Mouse (Mus musculus) cerebellum, adult 18-20 months (tissue): Measurements from ENCODE around the gene Alox5ap.
A peak's percentile ranks its signal among the peaks of the same experiment; 100 is the strongest.

Source experiments
- DNase-seq, 2 experiments: peaks; one replicate each; pipeline ENCODE4 v3.0.0; 2021

Gene Alox5ap

GRCm38 (mm10) chr5:149264405-149264804 lies at the start of gene Alox5ap:
TSS of gene Alox5ap (plus strand) at chr5:149264767.
- DNase-seq = no peak

DNA sequence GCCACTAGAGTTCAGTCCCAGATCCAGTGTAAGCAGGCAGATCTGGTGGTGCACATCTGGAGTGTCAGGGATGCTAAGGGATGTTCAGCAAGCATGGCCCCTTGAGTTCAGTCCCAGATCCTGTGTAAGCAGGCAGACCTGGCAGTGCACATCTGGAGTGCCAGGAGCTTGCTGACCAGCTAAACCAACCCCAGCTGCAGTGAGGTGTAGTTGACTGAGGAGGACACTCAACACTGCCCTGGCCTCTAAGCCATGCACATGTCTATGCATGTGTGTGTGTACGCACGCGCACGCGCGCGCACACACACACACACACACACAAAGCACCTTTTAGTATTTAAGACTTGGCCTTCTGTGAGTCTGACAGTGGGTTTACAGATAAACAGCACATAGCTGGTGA lies 49.0 kb upstream of the Alox5ap start:
- no peak for DNase-seq

DNA sequence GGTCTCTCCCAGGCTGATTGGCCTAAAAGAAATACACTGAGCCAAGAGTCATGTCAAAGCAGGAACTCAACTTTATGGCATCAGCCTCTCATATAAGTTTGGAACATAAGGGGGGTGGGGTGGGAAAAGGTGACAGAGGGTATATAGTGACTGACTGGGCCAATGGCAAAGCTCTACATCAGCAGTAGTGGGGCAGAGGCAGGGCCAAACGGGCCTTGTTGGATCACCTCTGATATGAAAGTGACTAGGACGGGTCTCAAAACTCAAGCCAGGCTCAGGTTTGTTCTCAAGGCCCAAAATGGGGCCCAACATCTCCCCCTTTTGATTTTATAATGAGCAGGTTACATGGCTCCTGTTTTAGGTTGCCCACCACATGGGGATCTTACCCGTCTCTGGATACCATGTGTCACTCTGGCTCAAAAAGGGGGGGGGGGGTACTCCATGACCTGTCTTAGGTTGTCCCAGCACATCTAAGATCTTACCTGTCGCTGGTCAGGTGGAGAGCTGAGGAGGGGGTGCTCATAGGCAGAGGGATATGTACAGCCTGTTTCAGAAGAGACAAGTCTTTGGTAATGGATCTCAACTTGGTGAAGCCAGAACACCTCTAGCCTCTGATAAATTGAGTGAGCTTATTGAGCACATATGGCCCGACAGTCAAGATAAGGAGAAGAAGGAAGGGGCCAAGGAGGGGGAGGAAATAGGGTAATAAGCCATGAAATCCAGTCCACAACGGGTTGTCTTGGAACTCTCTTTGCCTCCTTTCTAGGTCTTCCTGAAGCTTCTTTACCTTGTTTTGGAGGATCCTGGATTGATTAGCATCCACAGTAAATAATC lies 46.8 kb upstream of the Alox5ap start:
- DNase-seq = no peak

GRCm38 (mm10) chr5:149219493-149219892 lies 45.1 kb upstream of the Alox5ap start:
- no peak for DNase-seq

- no peak for DNase-seq
Measured at GRCm38 (mm10) chr5:149221355-149221754, 43.2 kb upstream of the Alox5ap start.

DNA sequence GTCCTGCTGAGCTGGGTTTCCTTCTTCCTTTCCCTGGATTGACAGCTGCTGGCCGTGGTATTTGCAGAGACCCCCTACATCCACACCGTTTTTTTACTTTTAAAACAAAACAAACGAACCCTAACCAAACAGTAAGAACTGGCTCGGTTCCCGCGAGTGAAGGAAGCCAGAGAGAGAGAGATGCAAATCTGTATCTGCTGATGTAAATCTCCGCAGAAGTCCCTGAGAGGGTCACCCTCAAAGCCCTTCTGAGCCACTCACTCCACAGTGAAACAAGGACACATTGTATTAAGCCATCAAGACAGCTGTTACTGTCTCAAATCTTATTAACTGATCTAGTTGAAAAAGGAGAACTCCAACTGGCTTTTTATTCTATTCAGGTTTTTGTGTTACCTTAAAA lies 39.9 kb upstream of the Alox5ap start:
- no peak for DNase-seq

GRCm38 (mm10) chr5:149228700-149229618 lies 35.6 kb upstream of the Alox5ap start:
- DNase-seq = peak; percentile 88 to 93

DNA sequence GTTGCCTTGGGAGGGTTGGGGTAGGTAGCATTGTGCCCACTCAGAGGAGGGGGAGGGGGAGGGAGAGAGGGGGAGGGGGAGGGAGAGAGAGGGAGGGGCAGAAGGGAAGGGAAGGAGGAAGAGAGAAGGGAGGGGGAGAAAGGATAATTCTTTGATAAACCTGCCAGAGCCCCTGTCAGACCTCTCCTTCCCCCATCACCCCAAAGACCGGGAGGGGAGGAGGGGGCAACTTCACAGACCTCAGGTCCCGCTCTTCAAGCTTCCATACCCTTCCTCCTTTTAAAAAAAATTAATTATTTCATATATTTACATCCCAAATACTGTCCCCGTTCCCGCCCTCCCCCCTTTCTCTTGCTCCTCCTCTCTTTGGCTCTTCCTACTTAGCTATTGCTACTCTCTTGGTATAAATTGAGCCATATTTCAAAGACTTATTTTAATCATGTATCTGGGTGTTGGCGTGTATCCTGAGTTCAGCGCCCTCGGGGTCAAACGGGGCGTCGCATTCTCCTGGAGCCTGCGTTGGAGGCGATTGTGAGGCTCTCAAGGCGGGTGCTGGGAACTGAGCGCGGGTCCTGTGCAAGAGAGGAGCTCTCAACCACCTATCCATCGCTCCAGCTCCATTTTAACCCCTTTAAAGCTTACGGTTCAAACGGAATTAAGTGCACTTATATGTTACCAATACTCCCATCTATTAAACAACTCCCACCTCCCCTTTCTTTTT lies 34.8 kb upstream of the Alox5ap start:
- DNase-seq = peak in 1 of 2 experiments; percentile 31

DNA sequence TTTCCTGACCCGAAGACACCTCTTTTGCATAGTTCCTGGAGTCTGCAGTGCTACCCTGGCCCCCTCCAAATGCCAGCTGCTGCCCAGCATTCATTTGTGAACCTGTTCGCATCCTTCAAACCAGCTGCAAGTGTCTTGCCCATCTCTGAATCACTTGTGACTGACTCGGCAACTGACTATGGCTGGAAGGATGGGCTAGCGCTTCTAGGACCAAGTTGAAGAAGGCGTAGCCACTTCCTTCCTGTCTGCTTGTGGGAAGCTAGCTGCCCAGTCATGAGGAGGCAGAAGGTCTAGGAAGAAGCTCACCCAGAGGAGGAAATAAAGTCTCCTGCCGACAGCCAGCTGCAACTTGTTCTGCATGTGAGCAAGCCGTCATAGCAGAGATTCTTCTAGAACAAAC lies 29.6 kb upstream of the Alox5ap start:
- no peak for DNase-seq

DNA sequence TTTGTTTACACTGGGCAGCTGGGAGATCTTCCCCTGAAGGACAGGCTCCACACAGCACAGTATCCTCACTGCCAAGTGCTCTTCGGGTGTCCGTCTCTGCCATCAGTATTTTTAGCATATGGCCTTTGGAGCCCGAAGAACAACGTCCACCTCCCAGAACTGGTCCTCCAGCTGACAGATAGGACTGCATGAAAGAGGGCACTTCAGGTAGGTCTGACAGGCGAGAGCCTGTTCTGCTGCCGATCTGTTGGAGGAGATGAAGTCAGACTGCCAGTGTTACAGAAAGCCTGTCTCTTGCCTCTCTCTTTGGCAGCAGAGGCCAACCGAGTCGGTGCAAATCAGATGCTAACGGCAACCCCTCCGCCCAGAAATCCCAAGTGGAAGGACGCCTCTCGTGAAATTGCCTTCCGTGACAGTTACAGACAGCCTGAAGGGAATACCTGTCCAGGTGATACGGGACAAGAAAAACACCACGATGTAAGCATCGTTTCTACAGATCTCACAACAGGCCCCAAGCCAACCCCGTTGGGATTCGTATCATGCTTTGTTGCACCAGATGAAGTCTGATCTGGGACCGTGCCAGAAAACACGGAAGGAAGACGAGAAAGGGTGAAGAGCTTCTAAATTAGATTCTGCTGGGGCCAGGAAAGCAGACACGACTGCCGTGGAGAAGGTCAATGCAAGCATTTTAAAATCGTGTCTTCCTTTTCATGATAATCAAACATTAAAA lies 27.2 kb upstream of the Alox5ap start:
- DNase-seq = peak; percentile 60 to 64

DNA sequence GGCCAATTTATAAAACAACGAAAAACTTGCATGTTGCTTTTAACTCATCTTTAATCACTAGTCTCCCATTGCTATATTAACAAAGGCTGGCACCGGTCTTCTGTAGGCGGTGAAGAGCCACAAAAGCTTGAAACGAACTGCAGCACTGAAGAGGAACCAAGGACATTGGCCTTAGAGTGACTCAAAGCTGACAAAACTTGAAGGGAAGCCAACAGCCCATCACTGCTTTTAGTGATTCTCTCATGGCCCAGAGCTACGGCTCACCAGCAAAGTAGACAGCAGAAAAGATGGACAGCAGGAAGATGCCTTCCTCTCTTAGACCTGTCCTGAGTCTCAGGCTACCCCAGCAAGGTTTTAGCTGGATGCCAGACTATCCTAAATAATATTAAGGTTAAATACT lies 22.1 kb upstream of the Alox5ap start:
- DNase-seq = no peak

- DNase-seq = no peak
Measured at GRCm38 (mm10) chr5:149243053-149243452, 21.5 kb upstream of the Alox5ap start.

DNA sequence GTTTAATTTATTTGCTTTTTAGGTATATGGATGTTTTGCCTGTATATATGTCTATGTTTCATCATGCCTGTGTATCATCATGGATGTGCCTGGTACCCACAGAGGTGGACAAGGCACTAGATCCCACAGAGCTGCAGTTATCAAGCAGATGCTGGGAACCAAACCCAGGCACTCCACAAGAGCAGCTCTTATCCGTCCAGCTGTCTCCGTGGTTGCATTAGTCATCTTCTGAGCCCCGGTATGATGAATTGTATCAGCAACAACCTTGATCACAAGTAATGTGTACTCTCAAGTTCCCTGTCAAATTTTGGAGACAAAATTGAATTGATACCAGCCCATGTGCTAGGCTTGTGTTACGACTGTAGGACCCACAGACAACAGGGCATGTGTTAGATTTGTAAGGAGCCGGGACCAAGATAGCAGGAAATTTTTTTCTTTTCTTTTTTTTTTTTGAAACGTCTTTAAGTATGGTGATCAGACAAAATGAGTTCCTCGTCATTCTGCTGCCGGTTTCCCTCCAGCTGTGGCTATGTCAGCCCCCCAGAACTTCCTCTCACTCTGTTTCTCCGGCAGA lies 19.1 kb upstream of the Alox5ap start:
- DNase-seq = no peak

- DNase-seq = no peak
Measured at GRCm38 (mm10) chr5:149245965-149246470, 18.5 kb upstream of the Alox5ap start.

DNA sequence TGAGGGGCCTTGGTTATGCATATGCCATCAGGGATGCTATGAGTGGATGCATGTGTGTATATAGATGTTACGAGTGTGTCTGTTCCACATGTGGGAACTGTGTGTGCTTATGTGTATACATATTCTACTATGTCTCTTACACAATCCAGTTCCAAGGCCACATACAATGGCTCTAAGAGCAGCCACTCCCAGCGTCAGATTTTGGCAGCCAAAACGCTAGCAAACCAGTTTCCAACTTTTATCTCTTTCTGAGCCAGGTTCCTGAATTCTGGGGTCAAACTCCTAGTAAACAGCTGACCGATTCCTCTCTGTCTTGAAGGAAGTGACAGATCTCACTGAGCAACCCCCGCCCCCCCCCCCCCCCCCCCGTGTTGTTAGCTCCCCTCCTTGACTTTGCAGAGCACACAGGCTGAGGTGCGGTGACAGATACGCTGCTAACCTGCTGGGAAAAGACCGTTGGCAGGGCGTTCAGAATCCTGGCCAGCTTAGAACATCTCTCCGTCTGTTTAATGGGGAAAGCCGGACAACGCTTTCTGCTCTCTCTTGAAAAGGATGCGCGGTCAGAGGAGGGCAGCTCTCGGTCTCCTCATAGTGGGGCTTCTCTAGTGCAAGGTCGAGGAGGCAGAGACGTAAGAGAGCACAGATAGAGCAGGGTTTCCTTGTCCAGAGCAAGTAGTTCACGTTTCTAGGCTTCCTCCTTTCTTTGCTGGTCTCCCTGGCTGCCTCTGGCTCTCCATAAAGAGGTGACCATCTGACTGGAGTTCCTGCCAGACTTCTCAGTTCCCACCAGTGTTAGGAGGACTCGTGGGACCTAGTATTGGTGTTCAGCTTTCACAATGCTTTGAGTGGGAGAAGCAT lies 17.3 kb upstream of the Alox5ap start:
- peak; percentile 37 to 45 for DNase-seq

DNA sequence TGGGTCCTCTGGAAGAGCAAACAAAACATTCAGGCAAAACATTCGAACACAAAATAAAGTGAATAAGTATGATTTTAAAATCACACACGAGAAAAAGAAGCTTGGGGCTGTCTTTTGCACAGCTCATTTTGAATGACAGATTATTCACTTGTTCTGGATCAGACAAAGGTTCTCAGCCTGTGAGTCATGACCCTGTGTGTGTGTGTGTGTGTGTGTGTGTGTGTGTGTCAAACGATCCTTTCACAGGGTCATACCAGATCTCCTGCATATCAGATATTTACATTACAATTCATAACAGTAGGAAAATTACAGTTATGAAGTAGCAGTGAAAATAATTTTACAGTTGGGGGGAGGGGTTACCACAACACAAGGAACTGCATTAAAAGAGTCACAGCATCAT lies 12.3 kb upstream of the Alox5ap start:
- DNase-seq = no peak

DNA sequence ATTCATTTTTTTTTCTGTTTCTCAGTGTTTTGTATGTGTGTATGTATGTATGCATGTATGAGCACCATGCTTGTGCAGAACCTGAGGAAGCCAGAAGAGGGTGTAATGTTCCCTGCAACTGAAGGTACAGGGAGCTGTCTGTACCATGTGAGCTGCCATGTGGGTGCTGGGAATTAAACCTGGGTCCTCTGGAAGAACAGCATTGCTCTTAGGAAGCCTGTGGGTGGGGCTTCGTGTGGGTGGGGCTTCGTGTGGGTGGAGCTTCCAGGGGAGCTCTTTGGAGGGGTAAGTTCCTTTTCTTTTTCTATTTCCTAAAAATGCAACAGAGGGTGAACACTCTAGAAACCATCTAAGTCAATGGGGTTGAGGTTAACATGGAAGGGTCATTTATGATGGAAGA lies 11.1 kb upstream of the Alox5ap start:
- DNase-seq = no peak

- no peak for DNase-seq
Measured at GRCm38 (mm10) chr5:149255522-149255921, 9.0 kb upstream of the Alox5ap start.

- DNase-seq = no peak
Measured at GRCm38 (mm10) chr5:149257518-149258281, 6.9 kb upstream of the Alox5ap start.

DNA sequence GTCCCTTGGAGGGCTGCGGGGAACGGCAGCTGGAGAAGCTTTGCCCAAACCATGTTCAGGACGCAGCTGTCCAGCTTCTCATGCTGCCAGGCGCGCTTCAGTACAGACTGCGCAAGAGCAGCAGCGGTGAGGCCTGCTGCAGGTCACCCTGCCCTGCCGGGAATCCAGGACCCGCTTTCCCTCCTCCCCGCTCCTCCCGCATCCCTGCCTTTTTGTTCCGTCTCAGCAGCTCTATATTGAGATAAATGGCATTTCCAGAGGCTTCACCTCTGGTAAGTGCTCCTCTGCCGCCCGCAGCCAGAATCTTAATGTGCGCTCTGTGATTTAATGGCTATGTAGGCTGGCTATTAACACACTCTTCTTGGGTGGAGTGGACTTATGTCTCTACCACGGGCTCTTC lies 5.5 kb upstream of the Alox5ap start:
- no peak for DNase-seq
